In the genomic region with DNA sequence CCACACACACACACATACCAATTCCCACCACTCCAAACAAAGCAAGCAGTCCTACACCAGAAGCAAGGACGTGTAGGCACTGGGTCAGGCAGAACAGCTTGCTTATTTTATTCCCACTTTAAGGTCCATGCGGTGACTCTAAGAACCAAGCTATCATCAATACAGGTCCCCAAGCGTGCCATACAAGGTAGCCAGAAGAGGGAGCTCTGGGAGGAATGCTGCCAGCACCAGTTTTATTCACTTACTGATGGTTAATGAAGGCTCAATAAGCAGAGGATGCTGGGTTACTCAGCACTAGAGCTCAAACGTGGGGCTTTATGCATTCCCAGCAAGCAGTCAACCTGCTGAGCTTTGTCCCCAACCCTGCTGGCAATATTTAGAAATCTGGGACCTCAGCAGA, we compare ENCODE assay signal across 13 mouse cellular contexts.
DNase-seq lines count a peak whose midpoint lies in the region; ATAC-seq and TF ChIP-seq lines count a peak whose summit lies in the region.
"Had no signal": no experiment of that assay in that cellular context is flagged by ENCODE, and none has a peak within 500 bp of the region (broad histone marks: within the 10 kb centered on the region; RNA-seq: fewer than 3 reads in every experiment).

No protein-coding gene starts in this region.

- WGBS in forebrain, embryonic 14.5 days = 15% methylated on average over 4 of the region's 4 CpGs
- WGBS in forebrain, embryonic 11.5 days = 28% methylated on average over 4 of the region's 4 CpGs
- 31% methylated on average over 4 of the region's 4 CpGs for WGBS in liver, postnatal 0 days (ENCODE audit: insufficient replicate concordance)
- WGBS in liver, embryonic 11.5 days = 35% methylated on average over 4 of the region's 4 CpGs

- H3K9ac ChIP-seq in forebrain, embryonic 14.5 days (ENCODE audit: low read length) = no peak overlapping the region
- H3K9ac ChIP-seq in forebrain, embryonic 11.5 days (ENCODE audit: low read length) = no peak overlapping the region
- no peak overlapping the region for H3K9ac ChIP-seq in liver, postnatal 0 days (replicated peaks)
- H3K9ac ChIP-seq in liver, embryonic 11.5 days (ENCODE audit: low read depth, low read length) = no peak overlapping the region
- H3K9ac ChIP-seq: embryonic facial prominence, embryonic 12.5 days had no signal

- no peaks in the 10 kb centered on the region for H3K36me3 ChIP-seq in forebrain, embryonic 14.5 days (ENCODE audit: control insufficient read depth, insufficient read depth, low read length)
- no peaks in the 10 kb centered on the region for H3K36me3 ChIP-seq in forebrain, embryonic 11.5 days (ENCODE audit: control insufficient read depth, insufficient read depth, low read length)
- 0 out of 2 replicates have a peak, but pooled peaks cover 5% of the 10 kb centered on the region for H3K36me3 ChIP-seq in liver, postnatal 0 days (replicated peaks; ENCODE audit: insufficient read depth, low read length)
- H3K36me3 ChIP-seq in liver, embryonic 11.5 days (ENCODE audit: control insufficient read depth, insufficient read depth, low read length) = no peaks in the 10 kb centered on the region
- H3K36me3 ChIP-seq: embryonic facial prominence, embryonic 12.5 days had no signal

- H3K4me3 ChIP-seq in forebrain, embryonic 14.5 days (ENCODE audit: low read depth, low read length) = no peak overlapping the region
- no peak overlapping the region for H3K4me3 ChIP-seq in forebrain, embryonic 11.5 days (ENCODE audit: low read depth, low read length)
- H3K4me3 ChIP-seq in liver, postnatal 0 days (ENCODE audit: low read depth, low read length) = no peak overlapping the region
- H3K4me3 ChIP-seq in liver, embryonic 11.5 days (ENCODE audit: low read depth, low read length) = no peak overlapping the region
- H3K4me3 ChIP-seq: embryonic facial prominence, embryonic 12.5 days had no signal

- no peak for TF ChIP-seq EP300 in liver, postnatal 0 days (IDR thresholded peaks at IDR 0.05; ENCODE audit: low read depth)

- H3K4me1 ChIP-seq in forebrain, embryonic 14.5 days (ENCODE audit: control insufficient read depth, insufficient read depth, low read length) = no peaks in the 10 kb centered on the region
- H3K4me1 ChIP-seq in forebrain, embryonic 11.5 days (replicated peaks; ENCODE audit: control insufficient read depth, insufficient read depth, low read length) = no peaks in the 10 kb centered on the region
- H3K4me1 ChIP-seq in liver, postnatal 0 days (ENCODE audit: insufficient read depth) = no peaks in the 10 kb centered on the region
- H3K4me1 ChIP-seq in liver, embryonic 11.5 days (replicated peaks; ENCODE audit: control insufficient read depth, insufficient read depth, low read length) = no peaks in the 10 kb centered on the region
- H3K4me1 ChIP-seq: embryonic facial prominence, embryonic 12.5 days had no signal

- 0 out of 2 replicates have a peak, but pooled peaks have one; percentile 30 for TF ChIP-seq CTCF in liver, postnatal 0 days (IDR thresholded peaks at IDR 0.05; ENCODE audit: low read depth)

- H3K27me3 ChIP-seq in forebrain, embryonic 14.5 days (replicated peaks; ENCODE audit: control insufficient read depth, insufficient read depth, low read length) = no peaks in the 10 kb centered on the region
- no peaks in the 10 kb centered on the region for H3K27me3 ChIP-seq in forebrain, embryonic 11.5 days (ENCODE audit: control insufficient read depth, insufficient read depth, low read length)
- H3K27me3 ChIP-seq in liver, postnatal 0 days (ENCODE audit: insufficient read depth, low read length) = no peaks in the 10 kb centered on the region
- H3K27me3 ChIP-seq in liver, embryonic 11.5 days (replicated peaks; ENCODE audit: control insufficient read depth, insufficient read depth, low read length) = no peaks in the 10 kb centered on the region
- H3K27me3 ChIP-seq: embryonic facial prominence, embryonic 12.5 days had no signal

- no peaks in the 10 kb centered on the region for H3K9me3 ChIP-seq in forebrain, embryonic 14.5 days (replicated peaks; ENCODE audit: control insufficient read depth, low read length)
- no peaks in the 10 kb centered on the region for H3K9me3 ChIP-seq in forebrain, embryonic 11.5 days (ENCODE audit: control insufficient read depth, low read length)
- H3K9me3 ChIP-seq in liver, postnatal 0 days (ENCODE audit: low read length) = no peaks in the 10 kb centered on the region
- H3K9me3 ChIP-seq in liver, embryonic 11.5 days (ENCODE audit: control insufficient read depth, low read length) = no peaks in the 10 kb centered on the region
- H3K9me3 ChIP-seq: embryonic facial prominence, embryonic 12.5 days had no signal

- DNase-seq in forebrain, embryonic 14.5 days (ENCODE audit: low spot score) = peak; percentile 60
- DNase-seq in forebrain, embryonic 11.5 days (ENCODE audit: low spot score) = no peak
- no peak for DNase-seq in liver, postnatal 0 days
- no peak for DNase-seq in liver, embryonic 11.5 days (ENCODE audit: low spot score)
- peak; percentile 8 for DNase-seq in adipocyte (ENCODE audit: low spot score)
- DNase-seq in retina, embryonic 14.5 days (ENCODE audit: low spot score) = peak; percentile 50
- no peak for DNase-seq in gastrocnemius, adult 18-20 months (ENCODE audit: low spot score)
- no peak for DNase-seq in cerebellum, postnatal 36 days
- DNase-seq: heart, postnatal 14 days; kidney, postnatal 14 days; liver had no signal

- H3K4me2 ChIP-seq in forebrain, embryonic 14.5 days (ENCODE audit: low read length) = no peak overlapping the region
- H3K4me2 ChIP-seq in forebrain, embryonic 11.5 days (ENCODE audit: low read depth, low read length, severe bottlenecking) = no peak overlapping the region
- no peak overlapping the region for H3K4me2 ChIP-seq in liver, postnatal 0 days (ENCODE audit: low read depth, low read length)
- H3K4me2 ChIP-seq in liver, embryonic 11.5 days = no peak overlapping the region
- H3K4me2 ChIP-seq: embryonic facial prominence, embryonic 12.5 days; midbrain, embryonic 11.5 days had no signal

- no peak overlapping the region for H3K27ac ChIP-seq in forebrain, embryonic 14.5 days (ENCODE audit: low read depth, low read length)
- no peak overlapping the region for H3K27ac ChIP-seq in forebrain, embryonic 11.5 days (ENCODE audit: low read depth, low read length)
- H3K27ac ChIP-seq in liver, postnatal 0 days (ENCODE audit: low read depth) = no peak overlapping the region
- H3K27ac ChIP-seq in liver, embryonic 11.5 days (ENCODE audit: low read depth, low read length) = no peak overlapping the region
- H3K27ac ChIP-seq: embryonic facial prominence, embryonic 12.5 days had no signal

- no peak for ATAC-seq in forebrain, embryonic 14.5 days
- ATAC-seq in forebrain, embryonic 11.5 days (replicated peaks; ENCODE audit: low FRiP score) = no peak
- ATAC-seq in liver, postnatal 0 days = no peak
- ATAC-seq in liver, embryonic 11.5 days (replicated peaks; ENCODE audit: low FRiP score) = no peak

Comparison
In these comparisons a context has a peak if more than half of its experiments do, and no peak if none do; other contexts are left out.
1. DNase-seq: peak in forebrain, embryonic 14.5 days (single experiment), adipocyte (single experiment) and retina, embryonic 14.5 days (single experiment); none in forebrain, embryonic 11.5 days (single experiment), liver, postnatal 0 days (single experiment), liver, embryonic 11.5 days (single experiment), gastrocnemius, adult 18-20 months (single experiment) and cerebellum, postnatal 36 days (0 of 2).